Mouse (Mus musculus) liver, postnatal 0 days (tissue): ENCODE results near the gene Gm21985. TPM values are rescaled to one million over a fixed set of nuclear protein-coding genes. Genes with fewer than 3 reads are reported as not detected.

Experiments used
- ATAC-seq: fragments of 200-750 bp; cut with Nextera tagmentation; 2 replicates; pipeline ENCODE4 v1.8.0; 2017; ENCODE audit warnings: mild to moderate bottlenecking, moderate library complexity
- DNase-seq: peaks from one replicate; pipeline ENCODE4 v3.0.0-alpha.2; 2016
- H3K27ac ChIP-seq: fragments of 300-500 bp; sonication (generic); 2 replicates; pipeline ENCODE4 v1.5.1; 2014; ENCODE audit warnings: antibody characterized with exemption, moderate library complexity, mild to moderate bottlenecking, low read depth
- H3K27me3 ChIP-seq: fragments of 300-500 bp; sonication (generic); 2 replicates; pipeline ENCODE4 v1.6.1; 2014; ENCODE audit warnings: low read length, control low read depth, mixed read lengths; ENCODE audit not compliant: insufficient read depth
- H3K36me3 ChIP-seq: fragments of 300-500 bp; sonication (generic); replicated peaks from 2 replicates; pipeline ENCODE4 v1.6.1; 2014; ENCODE audit warnings: mild to moderate bottlenecking, control low read depth, low read length, moderate library complexity, mixed read lengths; ENCODE audit not compliant: insufficient read depth
- H3K4me1 ChIP-seq: fragments of 300-500 bp; sonication (generic); 2 replicates; pipeline ENCODE4 v1.6.1; 2014; ENCODE audit warnings: antibody characterized with exemption, mild to moderate bottlenecking, control low read depth; ENCODE audit not compliant: insufficient read depth
- H3K4me2 ChIP-seq: fragments of 300-500 bp; sonication (generic); 2 replicates; pipeline ENCODE4 v1.6.1; 2014; ENCODE audit warnings: low read depth, mild to moderate bottlenecking, low read length, moderate library complexity, mixed read lengths
- H3K4me3 ChIP-seq: fragments of 300-500 bp; sonication (generic); 2 replicates; pipeline ENCODE4 v1.5.1; 2014; ENCODE audit warnings: low read depth, low read length
- H3K9ac ChIP-seq: fragments of 300-500 bp; sonication (generic); replicated peaks from 2 replicates; pipeline ENCODE4 v1.6.1; 2014; ENCODE audit warnings: mild to moderate bottlenecking, moderate library complexity
- H3K9me3 ChIP-seq: fragments of 300-500 bp; sonication (generic); 2 replicates; pipeline ENCODE4 v1.6.1; 2016; ENCODE audit warnings: mild to moderate bottlenecking, control low read depth, low read length, mixed read lengths
- CTCF ChIP-seq: sonication (generic); IDR thresholded peaks from 2 replicates; pipeline ENCODE4 v1.5.1; 2016; ENCODE audit warnings: antibody characterized with exemption, low read depth
- EP300 ChIP-seq: IDR thresholded peaks from 2 replicates; pipeline ENCODE4 v1.6.1; 2016; ENCODE audit warnings: antibody characterized with exemption, low read depth, mild to moderate bottlenecking
- WGBS: fragments of 180-500 bp; shearing (Covaris S2); extraction: QIAGEN DNeasy Blood & Tissue Kit; methylation state at CpG from one replicate; pipeline ENCODE4 v1.1.7; 2014; ENCODE audit not compliant: insufficient replicate concordance; 5-methylcytosine and 5-hydroxymethylcytosine counted together
- polyA plus RNA-seq: library from polyadenylated mRNA; unstranded; fragments of >200 nt; fragmentation: Nextera tagmentation; extraction: Ambion mirVana; gene quantifications from 2 replicates; pipeline ENCODE4 v1.2.1, GENCODE M21; 2015

Gene Gm21985
- polyA plus RNA-seq, 1 experiment from 2014 or later, result not detected

DNA sequence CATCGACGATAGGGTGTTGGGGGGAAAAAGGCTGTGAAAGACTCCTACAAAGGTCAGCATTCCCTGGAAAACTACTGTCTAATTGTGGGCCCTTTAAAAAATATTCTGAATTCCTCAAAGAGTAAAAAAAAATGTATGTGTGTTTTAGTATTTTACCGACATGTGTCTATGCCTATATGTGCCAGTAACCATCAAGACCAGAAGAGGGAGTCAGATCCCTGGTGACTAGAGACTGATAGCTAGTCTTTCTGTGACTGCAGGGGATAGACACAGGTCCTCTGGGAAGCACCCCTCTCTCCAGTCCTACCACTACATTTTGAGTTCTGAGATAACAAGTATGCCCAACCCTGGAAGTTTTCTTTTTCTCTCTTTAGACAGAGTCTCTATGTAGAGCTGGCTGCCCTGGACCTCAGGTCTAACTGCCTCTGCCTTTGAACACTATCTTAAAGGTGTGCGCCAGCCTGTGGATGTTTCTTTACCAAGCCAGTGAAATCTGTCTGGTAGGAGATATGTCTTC lies 3.3 kb upstream of the Gm21985 start:
- Histone ChIP-seq H3K9me3 (no peaks in the 10 kb centered on the region), H3K9ac (peak overlapping the region; percentile 68), H3K4me1 (peaks cover 21% of the 10 kb centered on the region), H3K4me2 (peak overlapping the region; percentile 77), H3K27ac (peak overlapping the region; percentile 72), H3K36me3 (no peaks in the 10 kb centered on the region), H3K4me3 (peak overlapping the region; percentile 62), H3K27me3 (no peaks in the 10 kb centered on the region)
- 22% methylated on average over 4 of the region's 4 CpGs for WGBS
- peak; percentile 68 for TF ChIP-seq CTCF
- no peak for TF ChIP-seq EP300
- ATAC-seq (no peak), DNase-seq (no peak)

GRCm38 (mm10) chr2:112264364-112264763 lies 1.8 kb upstream of the Gm21985 start:
- no peak overlapping the region for H3K4me3 ChIP-seq
- peaks cover 21% of the 10 kb centered on the region for H3K4me1 ChIP-seq
- ATAC-seq, result no peak
- no peaks in the 10 kb centered on the region for H3K27me3 ChIP-seq
- WGBS, result 58% methylated on average over 4 of the region's 4 CpGs
- H3K9me3 ChIP-seq, result no peaks in the 10 kb centered on the region
- TF ChIP-seq EP300 (no peak), CTCF (no peak)
- 0 out of 2 replicates have a peak overlapping the region, but pooled peaks have one; percentile 92 for H3K4me2 ChIP-seq
- DNase-seq, result no peak
- H3K36me3 ChIP-seq, result no peaks in the 10 kb centered on the region
- H3K27ac ChIP-seq, result no peak overlapping the region
- H3K9ac ChIP-seq, result no peak overlapping the region

DNA sequence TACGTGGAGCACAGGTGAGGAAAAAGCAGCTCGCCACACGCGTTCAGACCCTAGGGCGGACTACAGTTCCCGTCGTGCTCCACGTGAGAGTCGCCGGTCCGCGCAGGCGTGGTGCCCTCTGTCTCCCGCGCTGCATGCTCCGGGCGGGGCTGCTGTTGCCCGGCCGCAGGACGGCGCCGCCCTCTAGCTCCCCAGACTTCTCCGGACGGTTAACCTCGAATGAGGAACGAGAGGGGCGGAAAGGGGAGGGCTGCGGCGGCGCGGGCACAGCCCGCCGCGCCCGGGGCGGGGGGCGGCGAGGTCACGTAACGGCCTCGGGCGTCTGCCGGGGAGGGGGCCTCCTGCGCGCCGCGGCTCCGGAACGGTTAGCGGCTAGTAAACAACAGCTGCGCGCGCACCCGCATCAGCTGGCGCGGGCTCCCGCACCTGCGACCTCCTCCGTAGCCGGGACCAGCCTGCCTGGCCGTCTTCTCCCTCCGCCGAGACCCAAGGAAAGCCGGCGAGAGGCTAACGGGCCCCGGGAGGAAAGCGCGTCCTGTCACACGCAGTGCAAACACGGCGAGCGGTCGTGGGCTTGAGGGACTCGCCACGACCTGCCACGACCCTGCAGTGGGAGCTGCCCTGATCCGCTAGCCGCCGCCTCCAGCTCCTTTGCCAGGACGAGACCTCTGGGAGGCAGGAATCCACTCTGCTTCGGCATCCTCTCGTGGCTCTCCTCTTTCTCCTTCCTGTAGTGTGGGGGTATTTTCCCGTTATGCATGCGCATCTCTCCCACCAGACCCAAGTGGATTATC lies 469 bp upstream of the Gm21985 start, which contains the start of gene Slc12a6:
Gene Slc12a6 (plus strand): TSS at position 378 of the 794 bp plus-strand sequence.
- no peaks in the 10 kb centered on the region for H3K9me3 ChIP-seq
- peak within 1 kb of the TSS; percentile 87 for H3K4me3 ChIP-seq
- peak within 1 kb of the TSS; percentile 92 for H3K4me2 ChIP-seq
- H3K9ac ChIP-seq, result peak within 1 kb of the TSS; percentile 94
- H3K4me1 ChIP-seq, result peaks cover 26% of the 10 kb centered on the region
- WGBS, result 3% methylated on average over 77 of the region's 85 CpGs
- DNase-seq (peak; percentile 96), ATAC-seq (peak; percentile 91)
- H3K36me3 ChIP-seq, result no peaks in the 10 kb centered on the region
- TF ChIP-seq CTCF, result peak; percentile 34
- no peak for TF ChIP-seq EP300
- H3K27me3 ChIP-seq, result no peaks in the 10 kb centered on the region
- peak within 1 kb of the TSS; percentile 98 for H3K27ac ChIP-seq

DNA sequence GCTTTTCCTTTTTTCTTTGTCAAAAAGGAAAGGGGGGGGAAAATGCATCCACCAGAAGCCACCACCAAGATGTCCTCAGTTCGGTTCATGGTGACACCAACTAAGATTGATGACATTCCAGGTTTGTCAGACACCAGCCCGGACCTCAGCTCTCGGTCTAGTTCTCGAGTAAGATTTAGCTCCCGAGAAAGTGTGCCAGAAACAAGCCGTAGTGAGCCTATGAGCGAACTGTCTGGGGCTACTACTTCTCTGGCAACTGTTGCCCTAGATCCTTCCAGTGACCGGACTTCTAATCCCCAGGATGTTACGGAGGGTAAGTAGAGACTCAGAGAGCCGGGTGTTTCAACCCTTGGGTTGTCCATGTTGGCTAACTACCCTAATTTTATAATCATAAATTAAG lies 666 bp downstream of the Gm21985 start:
- Histone ChIP-seq H3K9ac (peak overlapping the region; percentile 94), H3K36me3 (peaks cover 4% of the 10 kb centered on the region), H3K27me3 (no peaks in the 10 kb centered on the region), H3K27ac (peak overlapping the region; percentile 98), H3K4me2 (peak overlapping the region; percentile 92), H3K9me3 (no peaks in the 10 kb centered on the region), H3K4me1 (peaks cover 26% of the 10 kb centered on the region), H3K4me3 (peak overlapping the region; percentile 87)
- DNase-seq (no peak), ATAC-seq (no peak)
- no peak for TF ChIP-seq CTCF
- TF ChIP-seq EP300, result no peak
- 21% methylated on average over 10 of the region's 10 CpGs for WGBS

DNA sequence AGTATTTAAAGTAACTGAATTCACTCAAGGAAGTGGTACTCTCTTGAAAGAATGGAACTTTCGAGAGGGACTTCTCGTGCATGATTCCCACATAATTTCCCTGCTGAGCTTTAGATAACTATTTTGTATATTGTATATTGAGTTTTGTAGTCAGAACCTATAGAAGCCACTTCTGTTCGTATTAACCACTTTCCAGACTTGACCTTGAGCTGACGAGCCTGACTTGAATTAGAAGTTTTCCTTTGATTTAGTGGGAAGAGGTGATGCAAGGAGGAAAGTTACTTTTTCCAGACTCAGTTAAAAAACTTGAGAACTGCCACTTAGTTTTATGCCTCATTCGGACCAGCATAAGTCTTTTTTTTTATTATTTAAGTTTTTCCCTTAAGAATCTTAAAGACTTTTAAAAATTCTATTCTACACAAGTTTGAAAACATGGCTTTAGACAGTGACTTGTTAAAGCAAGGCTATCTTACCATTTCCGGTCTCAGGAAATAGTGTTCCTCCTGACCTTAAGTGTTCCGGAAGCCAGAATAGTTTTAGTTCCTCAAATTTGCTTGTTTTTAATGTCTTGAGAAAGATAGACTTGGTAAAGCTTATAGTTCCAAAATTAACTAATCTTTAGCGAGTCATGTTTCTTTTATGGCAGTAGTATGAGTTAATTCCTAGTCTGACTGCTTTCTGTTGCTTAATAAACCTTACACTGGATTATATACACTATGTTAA lies 1.6 kb downstream of the Gm21985 start:
- H3K4me3 ChIP-seq, result peak overlapping the region; percentile 87
- H3K27ac ChIP-seq, result peak overlapping the region; percentile 98
- DNase-seq (no peak), ATAC-seq (no peak)
- H3K36me3 ChIP-seq, result peaks cover 4% of the 10 kb centered on the region
- peak overlapping the region; percentile 92 for H3K4me2 ChIP-seq
- WGBS, result 24% methylated on average over 8 of the region's 8 CpGs
- H3K9me3 ChIP-seq, result no peaks in the 10 kb centered on the region
- no peaks in the 10 kb centered on the region for H3K27me3 ChIP-seq
- TF ChIP-seq EP300 (0 out of 2 replicates have a peak, but pooled peaks have one; percentile 24), CTCF (no peak)
- peaks cover 24% of the 10 kb centered on the region for H3K4me1 ChIP-seq
- H3K9ac ChIP-seq, result peak overlapping the region; percentile 94

DNA sequence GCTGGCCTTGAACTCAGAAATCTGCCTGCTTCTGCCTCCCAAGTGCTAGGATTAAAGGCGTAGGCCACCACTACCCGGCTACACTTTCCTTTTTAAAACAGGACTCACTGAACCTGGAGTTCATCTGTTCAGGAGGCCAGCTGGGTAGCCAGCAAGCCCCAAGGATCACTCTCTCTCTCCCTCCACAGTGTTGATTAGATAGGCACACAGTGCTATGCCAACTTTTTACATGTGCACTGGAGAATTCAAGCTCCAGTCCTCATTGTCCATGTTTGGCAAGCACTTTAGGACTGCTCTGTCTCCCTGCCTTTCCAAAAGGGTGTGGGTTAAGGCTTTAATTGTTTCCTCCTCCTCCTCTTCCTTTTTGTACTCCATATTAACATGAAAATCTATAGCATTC lies 3.9 kb downstream of the Gm21985 start:
- peaks cover 6% of the 10 kb centered on the region for H3K36me3 ChIP-seq
- DNase-seq (no peak), ATAC-seq (no peak)
- peaks cover 14% of the 10 kb centered on the region for H3K4me1 ChIP-seq
- no peak for TF ChIP-seq EP300
- TF ChIP-seq CTCF, result no peak
- WGBS, result 74% methylated on average over 2 of the region's 2 CpGs
- no peak overlapping the region for H3K9ac ChIP-seq
- H3K4me3 ChIP-seq, result no peak overlapping the region
- peak overlapping the region; percentile 42 for H3K4me2 ChIP-seq
- H3K27me3 ChIP-seq, result no peaks in the 10 kb centered on the region
- no peaks in the 10 kb centered on the region for H3K9me3 ChIP-seq
- H3K27ac ChIP-seq, result no peak overlapping the region
